Mouse (Mus musculus): ENCODE data around the gene Cep55.

Cep55 gene

DNA sequence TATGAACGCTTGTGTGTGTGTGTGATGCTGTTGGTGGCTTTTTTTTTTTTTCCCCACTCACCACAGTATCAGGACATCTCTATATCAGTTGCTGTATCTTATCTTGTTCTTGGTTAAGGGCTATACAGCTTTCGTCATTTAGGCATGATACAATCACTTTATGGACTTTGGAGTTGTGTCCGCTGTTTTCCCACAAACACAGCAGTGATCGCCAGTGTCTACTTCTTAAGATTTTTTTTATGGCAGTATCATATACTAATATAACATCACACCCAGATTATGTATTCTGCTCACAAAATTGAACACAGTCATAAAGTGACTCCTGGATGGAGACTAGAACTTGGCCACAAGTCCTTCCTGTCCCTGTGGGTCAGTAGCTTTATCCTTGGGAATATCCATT is 53.1 kb downstream of the Cep55 start:
- DNase-seq (ENCODE audit: low spot score): no peak

DNA sequence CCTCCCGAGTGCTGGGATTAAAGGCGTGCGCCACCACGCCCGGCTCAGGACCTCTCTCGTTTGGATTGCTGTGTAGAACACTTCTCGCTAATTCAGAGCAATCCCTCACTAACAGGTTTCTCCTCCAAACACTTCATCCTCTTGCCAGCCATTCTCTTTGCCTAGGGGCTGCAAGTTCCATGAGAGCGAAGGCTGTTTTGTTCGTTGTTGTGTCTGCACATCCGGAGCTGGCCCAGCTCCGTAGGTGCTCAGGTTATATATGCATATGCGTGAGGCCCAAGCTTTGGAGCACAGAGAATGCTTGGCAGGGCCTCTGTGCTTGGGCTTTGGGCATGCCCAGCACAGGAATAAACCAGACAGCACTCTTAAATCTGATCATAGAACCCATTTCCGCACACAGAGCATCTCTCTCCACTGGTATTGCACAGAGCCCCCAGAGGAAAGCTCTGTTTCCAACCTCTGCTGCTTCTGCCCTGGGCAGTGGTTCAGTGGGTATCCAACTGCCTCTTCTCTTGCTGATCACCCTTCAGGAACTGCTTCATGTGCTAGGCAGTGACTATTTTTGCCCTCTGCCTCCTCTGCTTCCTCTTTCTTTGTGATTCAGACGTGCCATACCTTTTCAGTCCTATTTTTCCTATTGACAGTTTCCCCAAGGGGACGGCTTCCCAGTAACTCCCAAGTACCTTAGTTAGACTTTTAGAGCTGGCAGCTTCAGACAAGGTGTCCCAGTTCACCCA is 54.9 kb downstream of the Cep55 start:
- DNase-seq (ENCODE audit: low spot score): no peak

DNA sequence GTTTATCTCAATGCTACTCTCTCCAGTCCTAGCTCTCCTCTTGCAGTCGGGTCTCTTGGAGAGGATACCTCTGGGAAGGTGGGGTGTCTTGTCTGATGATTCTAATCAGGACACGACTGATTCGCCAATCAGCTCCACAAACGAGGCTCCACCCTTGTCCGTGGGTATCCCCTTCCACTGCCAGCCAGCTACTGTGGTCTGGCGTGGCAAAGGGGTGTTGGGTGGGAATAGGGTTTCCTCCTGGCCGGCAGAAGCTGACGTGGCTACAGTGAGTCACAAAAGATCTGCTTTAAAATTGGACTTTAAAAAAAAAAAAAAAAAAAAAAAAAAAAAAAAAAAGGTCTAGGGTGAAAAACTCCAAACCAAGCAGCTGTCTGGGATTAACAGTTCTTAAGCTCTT is 56.2 kb downstream of the Cep55 start:
- DNase-seq (ENCODE audit: low spot score): no peak

DNA sequence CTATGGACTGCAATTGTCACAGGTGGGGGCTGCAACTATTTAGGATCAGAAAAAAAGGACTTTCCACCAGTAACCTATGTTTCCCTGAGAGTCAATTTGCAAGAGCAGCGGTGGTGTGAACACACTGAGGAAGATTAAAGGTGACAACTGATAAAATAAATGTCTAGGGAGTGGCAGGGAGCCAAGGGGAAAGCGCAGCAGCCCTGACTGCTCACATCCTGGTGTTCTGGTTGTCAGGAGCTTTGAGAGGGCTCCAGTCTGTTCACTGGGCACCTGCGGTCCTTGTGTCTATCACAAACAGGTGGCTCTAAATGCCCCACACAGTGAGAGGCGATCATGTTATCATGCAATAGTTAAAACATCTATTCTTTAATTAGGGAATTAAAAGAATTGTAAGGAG is 57.8 kb downstream of the Cep55 start:
- no peak for DNase-seq (ENCODE audit: low spot score)

DNA sequence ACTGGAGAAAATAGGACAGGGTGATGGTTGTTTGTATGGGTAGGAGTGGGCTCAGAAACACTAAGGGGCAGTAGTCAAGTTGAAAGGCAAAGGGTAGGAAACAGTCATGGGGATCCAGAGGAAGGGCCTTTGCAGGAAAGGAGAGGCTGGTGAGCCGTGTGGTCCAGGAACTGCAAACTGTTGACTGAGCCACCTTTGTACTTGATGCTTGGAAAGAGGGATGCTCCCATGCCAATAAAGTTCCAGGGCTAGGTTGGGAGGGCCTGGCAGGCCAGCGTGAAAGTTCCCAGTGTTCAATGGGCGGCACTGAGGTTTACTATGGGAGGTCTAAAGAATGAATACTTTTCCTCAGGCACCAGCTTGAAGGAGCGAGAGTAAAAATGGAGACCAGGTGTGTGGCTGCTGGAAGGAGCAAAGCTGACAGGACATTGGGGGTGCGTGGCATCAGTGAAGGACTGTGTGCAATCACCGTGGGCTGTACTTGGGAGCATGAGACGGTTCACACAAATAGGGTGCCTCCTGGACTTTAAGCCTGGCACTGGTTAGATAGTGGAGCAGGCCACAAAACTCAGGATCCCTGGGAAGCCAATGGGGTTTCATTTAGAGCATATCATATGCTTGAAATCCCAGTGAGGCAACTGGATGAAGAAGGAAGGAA is 60.2 kb downstream of the Cep55 start:
- DNase-seq (ENCODE audit: low spot score): no peak

DNA sequence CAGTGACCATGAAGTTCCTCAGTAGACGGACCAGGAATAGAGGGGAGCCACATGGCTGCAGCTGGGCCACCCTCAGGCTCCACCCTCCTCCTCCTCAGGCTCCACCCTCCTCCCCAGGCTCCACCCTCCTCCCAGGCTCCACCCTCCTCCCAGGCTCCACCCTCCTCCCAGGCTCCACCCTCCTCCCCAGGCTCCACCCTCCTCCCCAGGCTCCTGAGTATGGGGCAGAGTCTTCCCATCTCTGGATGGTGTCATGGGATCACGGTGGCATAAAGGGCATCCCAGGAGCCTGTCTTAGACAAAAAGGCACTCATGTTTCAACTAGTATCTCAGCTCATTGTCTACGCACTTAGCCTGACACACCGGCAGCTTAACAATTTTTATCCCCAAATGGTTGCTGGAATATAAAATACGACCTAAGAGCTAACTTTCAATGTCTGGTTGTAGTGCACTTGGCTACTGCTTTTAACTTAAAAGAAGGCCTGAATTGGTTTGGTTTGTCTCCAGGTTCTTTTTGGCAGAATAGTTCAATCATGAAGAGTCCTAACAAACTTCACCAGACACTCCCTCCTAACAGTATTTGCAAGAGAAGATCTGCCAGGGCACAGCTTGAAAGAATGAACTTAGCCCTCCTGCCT is 65.4 kb downstream of the Cep55 start:
- no peak for DNase-seq (ENCODE audit: low spot score)

DNA sequence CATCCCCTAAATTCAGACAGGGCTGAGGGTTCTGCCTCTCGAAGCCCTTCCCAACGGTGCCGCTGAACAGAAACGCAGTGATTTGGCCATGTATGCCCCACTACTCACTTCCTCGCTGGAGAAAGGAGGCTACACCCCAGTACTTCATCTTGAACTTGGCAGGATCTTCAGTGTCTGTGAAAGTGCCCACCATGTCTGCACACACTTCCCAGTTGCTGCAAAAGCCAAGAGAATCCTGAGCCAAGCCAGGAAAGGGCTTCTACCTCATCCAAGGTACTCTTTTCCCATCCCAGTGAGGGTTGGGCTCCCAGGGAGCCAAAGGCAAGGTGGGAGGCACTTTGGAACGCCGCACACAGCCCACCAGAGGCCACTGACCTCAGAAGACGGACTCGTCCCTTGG is 69.1 kb downstream of the Cep55 start:
- DNase-seq (ENCODE audit: low spot score): no peak

Measured in urinary bladder, postnatal 10 days (tissue).